Mouse (Mus musculus): ENCODE measurements at regions not wholly inside any gene's neighbourhood (a gene's known extent, or its start where the extent isn't known, plus 50 kb on each side); places are given as distances from the start of the nearest gene placed in this dataset.
A peak's percentile ranks its signal among the peaks of the same experiment; 100 is the strongest.
"Not testable (repeated sequence)": the region's sequence is repeated elsewhere in the genome, so short reads cannot be mapped to it uniquely, and the experiment has no call there.

GRCm38 (mm10) chr15:19242962-19243361 is 424.2 kb downstream of the Cdh10 start:
- DNase-seq (ENCODE audit: low spot score): not testable (repeated sequence)

GRCm38 (mm10) chr15:19247489-19247888 is 428.7 kb downstream of the Cdh10 start:
- no peak for DNase-seq (ENCODE audit: low spot score)

GRCm38 (mm10) chr15:19275968-19276826 is 457.4 kb downstream of the Cdh10 start:
- peak; percentile 53 for DNase-seq (ENCODE audit: low spot score)

- no peak for DNase-seq (ENCODE audit: low spot score)
These were observed 497.6 kb downstream of the Cdh10 start for GRCm38 (mm10) chr15:19316380-19316779.

GRCm38 (mm10) chr15:19356322-19356721 is 537.6 kb downstream of the Cdh10 start:
- no peak for DNase-seq (ENCODE audit: low spot score)

GRCm38 (mm10) chr15:19360650-19361049 is 541.9 kb downstream of the Cdh10 start:
- DNase-seq (ENCODE audit: low spot score): peak; percentile 46

GRCm38 (mm10) chr15:19389951-19390350 is 571.2 kb downstream of the Cdh10 start:
- no peak for DNase-seq (ENCODE audit: low spot score)

GRCm38 (mm10) chr15:19391250-19391982 is 572.7 kb downstream of the Cdh10 start:
- no peak for DNase-seq (ENCODE audit: low spot score)

GRCm38 (mm10) chr15:19395681-19396080 is 576.9 kb downstream of the Cdh10 start:
- no peak for DNase-seq (ENCODE audit: low spot score)
